In the genomic region with DNA sequence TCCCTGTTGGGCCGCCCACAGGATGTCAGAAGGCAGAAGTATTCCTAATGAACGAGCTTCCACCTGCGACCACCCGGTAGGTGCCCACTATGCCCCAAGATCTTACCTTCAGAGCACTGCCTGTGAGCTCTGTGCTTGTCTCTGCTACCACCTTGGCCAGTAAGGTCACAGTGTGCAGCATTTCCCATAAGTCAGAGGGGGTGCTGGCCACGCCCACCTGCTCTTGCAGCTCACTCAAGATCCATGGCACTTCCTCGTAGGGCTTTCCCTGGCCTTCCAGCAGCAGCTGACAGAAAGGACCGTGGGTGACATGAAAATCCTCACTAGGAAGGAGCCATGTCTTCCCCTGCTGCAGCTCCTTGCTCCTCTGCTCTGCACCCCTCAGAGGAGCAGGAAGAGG, we compare ENCODE assay signal across 21 mouse cellular contexts. TPM values are rescaled to one million over a fixed set of nuclear protein-coding genes. Genes with fewer than 3 reads are reported as not detected.
DNase-seq lines count a peak whose midpoint lies in the region; ATAC-seq and TF ChIP-seq lines count a peak whose summit lies in the region.
"Had no signal": no experiment of that assay in that cellular context is flagged by ENCODE, and none has a peak within 500 bp of the region (broad histone marks: within the 10 kb centered on the region; RNA-seq: fewer than 3 reads in every experiment).

No protein-coding gene starts in this region.

- H3K4me3 ChIP-seq in CH12.LX (replicated peaks in 1 of 3; ENCODE audit: low read depth in 2 of 3, low read length in 2 of 3, poor library complexity in 1 of 3), result peak overlapping the region; percentile 23 to 50 (median 40)
- peak overlapping the region; percentile 69 for H3K4me3 ChIP-seq in megakaryocyte, embryonic 14.5 days (replicated peaks)
- H3K4me3 ChIP-seq: forebrain, embryonic 12.5 days; heart, embryonic 15.5 days; limb, embryonic 10.5 days had no signal

- ATAC-seq in CD4-positive, CD25-positive, alpha-beta regulatory T cell, adult 4 months, result no peak
- peak; percentile 78 for ATAC-seq in common myeloid progenitor, adult 5-6 weeks (replicated peaks; ENCODE audit: low read depth, poor library complexity, severe bottlenecking)
- no peak for ATAC-seq in erythroblast, adult 5-6 weeks (replicated peaks; ENCODE audit: low FRiP score, poor library complexity, severe bottlenecking)
- no peak for ATAC-seq in frontal cortex, adult (ENCODE audit: low TSS enrichment)
- ATAC-seq: hindbrain, postnatal 0 days; Patski had no signal

- H3K4me1 ChIP-seq in CH12.LX (ENCODE audit: control insufficient read depth in 1 of 2, insufficient read depth in 2 of 2), result peaks cover 18 to 47% of the 10 kb centered on the region in 2 experiments
- peaks cover 39% of the 10 kb centered on the region for H3K4me1 ChIP-seq in megakaryocyte, embryonic 14.5 days
- H3K4me1 ChIP-seq: forebrain, embryonic 12.5 days had no signal

- H3K79me2 ChIP-seq in CH12.LX (replicated peaks; ENCODE audit: control insufficient read depth, extremely low read depth, insufficient read depth, poor library complexity, severe bottlenecking), result no peaks in the 10 kb centered on the region

- peak; percentile 81 for TF ChIP-seq POLR2A in CH12.LX (IDR thresholded peaks at IDR 0.05; ENCODE audit: low read depth, low read length)

- TF ChIP-seq RAD21 in CH12.LX (IDR thresholded peaks at IDR 0.05; ENCODE audit: low read depth, low read length), result no peak

- peaks cover 0 to 18% of the 10 kb centered on the region in 2 experiments for H3K36me3 ChIP-seq in CH12.LX (replicated peaks in 1 of 2; ENCODE audit: control insufficient read depth in 1 of 2, insufficient read depth in 1 of 2, low read length in 1 of 2)
- H3K36me3 ChIP-seq in megakaryocyte, embryonic 14.5 days (replicated peaks; ENCODE audit: low read length), result no peaks in the 10 kb centered on the region
- H3K36me3 ChIP-seq: forebrain, embryonic 12.5 days; heart, embryonic 15.5 days; limb, embryonic 10.5 days had no signal

- H3K9ac ChIP-seq in CH12.LX (ENCODE audit: insufficient read depth, low read depth), result peak overlapping the region; percentile 42
- H3K9ac ChIP-seq: forebrain, embryonic 12.5 days; heart, embryonic 15.5 days had no signal

- in situ Hi-C loops in CH12.LX (cut with MboI; ENCODE audit: low pct_ligation_motif_present, low pct_unique_long_range_greater_than_20kb, low sequenced_read_pairs), result no loop called here

- peak; percentile 19 for DNase-seq in CD4-positive, CD25-positive, alpha-beta regulatory T cell, adult 2 months (ENCODE audit: low read depth, low spot score)
- peak; percentile 81 for DNase-seq in CH12.LX (ENCODE audit: extremely low read depth)
- no peak for DNase-seq in layer of hippocampus, postnatal 10 days (ENCODE audit: low spot score in 2 of 2)
- DNase-seq: adrenal gland, postnatal 14 days; cerebellum, postnatal 14 days; gastrocnemius, postnatal 14 days; kidney, postnatal 10 days had no signal

- TF ChIP-seq CTCF in CH12.LX (conservative IDR thresholded peaks at IDR 0.05 in 1 of 2, IDR thresholded peaks at IDR 0.05 in 1 of 2; ENCODE audit: low read depth in 2 of 2, low read length in 2 of 2), result no peak

- H3K27me3 ChIP-seq in CH12.LX (replicated peaks), result no peaks in the 10 kb centered on the region
- H3K27me3 ChIP-seq in megakaryocyte, embryonic 14.5 days (replicated peaks), result peaks cover 21% of the 10 kb centered on the region
- H3K27me3 ChIP-seq: forebrain, embryonic 12.5 days; heart, embryonic 15.5 days; Patski had no signal

- peak overlapping the region; percentile 50 for H3K4me2 ChIP-seq in CH12.LX (ENCODE audit: insufficient read depth, low read depth, poor library complexity, severe bottlenecking)
- H3K4me2 ChIP-seq: forebrain, embryonic 12.5 days; heart, embryonic 15.5 days had no signal

- no peak overlapping the region for H3K27ac ChIP-seq in CH12.LX (ENCODE audit: insufficient read depth, low read depth)
- H3K27ac ChIP-seq: forebrain, embryonic 12.5 days; heart, embryonic 15.5 days; hindbrain, postnatal 0 days; limb, embryonic 10.5 days had no signal

- no peak for TF ChIP-seq EP300 in CH12.LX (IDR thresholded peaks at IDR 0.05; ENCODE audit: low read length)

- H3K9me3 ChIP-seq in CH12.LX (replicated peaks; ENCODE audit: low read length), result no peaks in the 10 kb centered on the region
- H3K9me3 ChIP-seq in megakaryocyte, embryonic 14.5 days, result no peaks in the 10 kb centered on the region
- H3K9me3 ChIP-seq: forebrain, embryonic 12.5 days; heart, embryonic 15.5 days; limb, embryonic 10.5 days had no signal

- dilution Hi-C loops in CH12.LX (cut with MboI; ENCODE audit: extremely low pct_ligation_motif_present, extremely low pct_unique_long_range_greater_than_20kb, low sequenced_read_pairs), result no loop called here

TF ChIP-seq in CH12.LX, 34 proteins besides CTCF, POLR2A, EP300 and RAD21:
- TF ChIP-seq PAX5 (IDR thresholded peaks at IDR 0.05; ENCODE audit: low read length), result no peak
- TF ChIP-seq IRF4 (IDR thresholded peaks at IDR 0.05; ENCODE audit: low read depth, low read length), result no peak; the same call in 1 of the 2 replicates
- no peak for TF ChIP-seq E2F4 (IDR thresholded peaks at IDR 0.05; ENCODE audit: insufficient replicate concordance, low read depth, low read length)
- peak; percentile 52 for TF ChIP-seq TBP (conservative IDR thresholded peaks at IDR 0.05; ENCODE audit: low read depth, low read length)
- peak; percentile 72 for TF ChIP-seq NELFE (IDR thresholded peaks at IDR 0.05; ENCODE audit: low read depth, low read length)
- no peak for TF ChIP-seq MEF2A (IDR thresholded peaks at IDR 0.05; ENCODE audit: borderline replicate concordance, low read depth, low read length)
- TF ChIP-seq TCF12 (IDR thresholded peaks at IDR 0.05; ENCODE audit: low read depth, low read length), result peak; percentile 65; the same call in 1 of the 2 replicates
- peak; percentile 31; the same call in 1 of the 2 replicates for TF ChIP-seq ZMIZ1 (IDR thresholded peaks at IDR 0.05; ENCODE audit: low read depth, low read length)
- 0 out of 2 replicates have a peak, but pooled peaks have one; percentile 55 for TF ChIP-seq MXI1 (IDR thresholded peaks at IDR 0.05; ENCODE audit: low read depth, low read length)
- TF ChIP-seq ELF1 (IDR thresholded peaks at IDR 0.05; ENCODE audit: low read depth, low read length), result peak; percentile 77
- TF ChIP-seq USF2 (conservative IDR thresholded peaks at IDR 0.05; ENCODE audit: low read depth, low read length), result no peak
- TF ChIP-seq HCFC1 (IDR thresholded peaks at IDR 0.05; ENCODE audit: low read depth, low read length), result peak; percentile 48

RNA-seq across cellular contexts. Expression of a gene that starts 7.3 kb away (rescaled TPM):
- polyA plus RNA-seq in CD4-positive, CD25-positive, alpha-beta regulatory T cell, adult 4 months (2017; shearing (Covaris generic)), result not detected
- total RNA-seq in CH12.LX (2012; rRNA removed) (1.0 and 1.4 TPM in 2 replicates), CH12.LX (2014; rRNA removed) (1.2 and 2.3 TPM in 2 replicates)
- 2.2 and 2.6 TPM in 2 replicates for polyA plus RNA-seq in CH12.LX (2012; ENCODE audit: insufficient read length, low read depth)
- total RNA-seq in common myeloid progenitor, adult 5-6 weeks (2017), result not detected in 2 replicates
- not detected in 2 replicates for polyA plus RNA-seq in megakaryocyte, embryonic 14.5 days (2012; ENCODE audit: insufficient read depth, low replicate concordance)
- not detected for total RNA-seq in layer of hippocampus, postnatal 10 days (2021)
- not detected in 2 replicates for total RNA-seq in erythroblast, adult 5-6 weeks (2015; ENCODE audit: low replicate concordance)
- total RNA-seq in erythroblast, adult 5-6 weeks (2017; ENCODE audit: low replicate concordance), result not detected in 2 replicates
- total RNA-seq: adrenal gland, postnatal 14 days; gastrocnemius, postnatal 14 days; layer of hippocampus, postnatal 14 days; midbrain, postnatal 0 days had no signal
- polyA plus RNA-seq: embryonic facial prominence, embryonic 11.5 days; forebrain, embryonic 12.5 days; hindbrain, postnatal 0 days; limb, embryonic 10.5 days; midbrain, postnatal 0 days; neural tube, embryonic 14.5 days had no signal

RNA-seq across cellular contexts. Expression of a gene that starts 34.1 kb away (rescaled TPM):
- polyA plus RNA-seq in CD4-positive, CD25-positive, alpha-beta regulatory T cell, adult 4 months (2017; shearing (Covaris generic)), result 10 to 100 TPM; 16.8 to 20.6 TPM
- total RNA-seq in CH12.LX (2012; rRNA removed) (36.1 and 39.8 TPM in 2 replicates), CH12.LX (2014; rRNA removed) (45.7 and 51.3 TPM in 2 replicates)
- polyA plus RNA-seq in CH12.LX (2012; ENCODE audit: insufficient read length, low read depth), result 21.0 and 27.0 TPM in 2 replicates
- total RNA-seq in common myeloid progenitor, adult 5-6 weeks (2017), result 39.6 and 69.2 TPM in 2 replicates
- polyA plus RNA-seq in megakaryocyte, embryonic 14.5 days (2012; ENCODE audit: insufficient read depth, low replicate concordance), result 0.96 TPM in 1 of 2 replicates, not detected in the other
- total RNA-seq in layer of hippocampus, postnatal 10 days (2021), result 10 to 100 TPM; 59.5 to 61.1 TPM
- total RNA-seq in erythroblast, adult 5-6 weeks (2015; ENCODE audit: low replicate concordance), result 5.2 and 9.6 TPM in 2 replicates
- total RNA-seq in erythroblast, adult 5-6 weeks (2017; ENCODE audit: low replicate concordance), result 8.0 and 13.8 TPM in 2 replicates

RNA-seq across cellular contexts. Expression of a gene that starts 43.2 kb away (rescaled TPM):
- polyA plus RNA-seq in CD4-positive, CD25-positive, alpha-beta regulatory T cell, adult 4 months (2017; shearing (Covaris generic)), result 100 to 1,000 TPM; 173 to 208 TPM
- total RNA-seq in CH12.LX (2012; rRNA removed), result 78.3 and 81.4 TPM in 2 replicates
- total RNA-seq in CH12.LX (2014; rRNA removed), result 118 and 125 TPM in 2 replicates
- polyA plus RNA-seq in CH12.LX (2012; ENCODE audit: insufficient read length, low read depth), result 69.5 and 77.9 TPM in 2 replicates
- total RNA-seq in common myeloid progenitor, adult 5-6 weeks (2017), result 66.7 and 76.6 TPM in 2 replicates
- polyA plus RNA-seq in megakaryocyte, embryonic 14.5 days (2012; ENCODE audit: insufficient read depth, low replicate concordance), result 5.2 and 30.8 TPM in 2 replicates
- total RNA-seq in layer of hippocampus, postnatal 10 days (2021), result 10 to 100 TPM; 68.6 to 75.7 TPM
- total RNA-seq in erythroblast, adult 5-6 weeks (2015; ENCODE audit: low replicate concordance), result 36.1 and 37.4 TPM in 2 replicates
- 30.8 and 35.7 TPM in 2 replicates for total RNA-seq in erythroblast, adult 5-6 weeks (2017; ENCODE audit: low replicate concordance)

RNA-seq across cellular contexts. Expression of a gene that starts 43.3 kb away (rescaled TPM):
- polyA plus RNA-seq in CD4-positive, CD25-positive, alpha-beta regulatory T cell, adult 4 months (2017; shearing (Covaris generic)), result 100 to 1,000 TPM in 1 of 2 experiments, 10 to 100 TPM in 1; 85.0 to 124 TPM
- total RNA-seq in CH12.LX (2012; rRNA removed) (73.6 and 76.0 TPM in 2 replicates), CH12.LX (2014; rRNA removed) (82.8 and 83.0 TPM in 2 replicates)
- 117 and 132 TPM in 2 replicates for polyA plus RNA-seq in CH12.LX (2012; ENCODE audit: insufficient read length, low read depth)
- total RNA-seq in common myeloid progenitor, adult 5-6 weeks (2017), result 139 and 147 TPM in 2 replicates
- polyA plus RNA-seq in megakaryocyte, embryonic 14.5 days (2012; ENCODE audit: insufficient read depth, low replicate concordance), result 31.6 and 38.2 TPM in 2 replicates
- 10 to 100 TPM; 69.7 to 95.5 TPM for total RNA-seq in layer of hippocampus, postnatal 10 days (2021)
- 15.9 and 23.2 TPM in 2 replicates for total RNA-seq in erythroblast, adult 5-6 weeks (2015; ENCODE audit: low replicate concordance)
- total RNA-seq in erythroblast, adult 5-6 weeks (2017; ENCODE audit: low replicate concordance), result 73.7 and 102 TPM in 2 replicates

Comparison
In these comparisons a context has a peak if more than half of its experiments do, and no peak if none do; other contexts are left out.
1. DNase-seq: peak in CD4-positive, CD25-positive, alpha-beta regulatory T cell, adult 2 months (single experiment) and CH12.LX (single experiment); none in layer of hippocampus, postnatal 10 days (0 of 2).